9 mouse cellular contexts compared by ENCODE assay signal in genomic region chr2:32627266-32628043, GRCm38 (mm10). TPM values are rescaled to one million over a fixed set of nuclear protein-coding genes. Genes with fewer than 3 reads are reported as not detected.
A peak's percentile ranks its signal among the peaks of the same experiment; 100 is the strongest.
DNase-seq lines count a peak whose midpoint lies in the region; ATAC-seq and TF ChIP-seq lines count a peak whose summit lies in the region.
"Had no signal": no experiment of that assay in that cellular context is flagged by ENCODE, and none has a peak within 500 bp of the region (broad histone marks: within the 10 kb centered on the region; RNA-seq: fewer than 3 reads in every experiment).

No protein-coding gene starts in this region.

- no peak for TF ChIP-seq CTCF in kidney, adult 2 months (conservative IDR thresholded peaks at IDR 0.05; ENCODE audit: insufficient read depth, insufficient read length, low read depth, low read length)

- H3K9ac ChIP-seq in intestine, embryonic 16.5 days (ENCODE audit: low read depth, low read length): peak overlapping the region; percentile 38; the same call in 1 of the 2 replicates

- no peaks in the 10 kb centered on the region for H3K27me3 ChIP-seq in kidney, adult 2 months (replicated peaks; ENCODE audit: control insufficient read depth, insufficient read depth, low read length)
- no peaks in the 10 kb centered on the region for H3K27me3 ChIP-seq in intestine, embryonic 16.5 days (replicated peaks; ENCODE audit: control insufficient read depth, insufficient read depth, low read length)

- no peaks in the 10 kb centered on the region for H3K4me1 ChIP-seq in kidney, adult 2 months (ENCODE audit: control insufficient read depth, insufficient read depth, low read length)
- peaks cover 42% of the 10 kb centered on the region for H3K4me1 ChIP-seq in intestine, embryonic 16.5 days (ENCODE audit: control insufficient read depth, insufficient read depth, low read length)

- TF ChIP-seq POLR2A in kidney, adult 2 months (IDR thresholded peaks at IDR 0.05; ENCODE audit: low read depth, low read length): no peak

- 68% methylated on average over 20 of the region's 20 CpGs for WGBS in kidney, adult 2 months
- WGBS in intestine, embryonic 16.5 days: 57% methylated on average over 20 of the region's 20 CpGs

- no peak overlapping the region for H3K4me3 ChIP-seq in kidney, adult 2 months (ENCODE audit: insufficient read depth, low read depth, low read length)
- H3K4me3 ChIP-seq in intestine, embryonic 16.5 days (ENCODE audit: low read length): no peak overlapping the region

- H3K9me3 ChIP-seq in intestine, embryonic 16.5 days (ENCODE audit: control insufficient read depth, low read length): no peaks in the 10 kb centered on the region

- ATAC-seq in intestine, embryonic 16.5 days: no peak
- ATAC-seq in activated CD4-positive, CD25-positive, alpha-beta regulatory T cell, adult 4 months: no peak

- DNase-seq in cerebellum, adult 9-11 months: peak; percentile 68
- no peak for DNase-seq in cerebellum, adult 11 months
- no peak for DNase-seq in kidney, adult 2 months
- no peak for DNase-seq in kidney, postnatal 14 days
- DNase-seq in ES-CJ7 (ENCODE audit: low read depth, low spot score): peak; percentile 67
- DNase-seq in thymus, postnatal 36 days: no peak
- DNase-seq: cerebellum, adult 18-20 months had no signal

- peak overlapping the region; percentile 79 for H3K27ac ChIP-seq in kidney, adult 2 months (ENCODE audit: insufficient read depth, low read depth, low read length)
- H3K27ac ChIP-seq in intestine, embryonic 16.5 days (ENCODE audit: low read length): no peak overlapping the region

- H3K36me3 ChIP-seq in kidney, adult 2 months (ENCODE audit: control insufficient read depth, insufficient read depth, low read length): no peaks in the 10 kb centered on the region
- no peaks in the 10 kb centered on the region for H3K36me3 ChIP-seq in intestine, embryonic 16.5 days (ENCODE audit: control insufficient read depth, insufficient read depth, low read length)

- no peak overlapping the region for H3K4me2 ChIP-seq in intestine, embryonic 16.5 days (ENCODE audit: low read depth, low read length)

RNA-seq across cellular contexts. Expression of gene Ak1, which starts 5.9 kb away (rescaled TPM):
- polyA plus RNA-seq in kidney, adult 2 months (2012; rRNA removed): 31.6 and 47.4 TPM in 2 replicates
- polyA plus RNA-seq in intestine, embryonic 16.5 days (2015; fragmentation: Nextera tagmentation; extraction: Ambion mirVana): 15.3 and 18.6 TPM in 2 replicates
- under 1 TPM; 0.16 to 0.48 TPM for polyA plus RNA-seq in activated CD4-positive, CD25-positive, alpha-beta regulatory T cell, adult 4 months (2017; shearing (Covaris generic))

RNA-seq across cellular contexts. Expression of gene Eng, which starts 18.9 kb away (rescaled TPM):
- polyA plus RNA-seq in kidney, adult 2 months (2012; rRNA removed): 228 and 289 TPM in 2 replicates
- polyA plus RNA-seq in intestine, embryonic 16.5 days (2015; fragmentation: Nextera tagmentation; extraction: Ambion mirVana): 66.8 and 70.3 TPM in 2 replicates
- not detected for polyA plus RNA-seq in activated CD4-positive, CD25-positive, alpha-beta regulatory T cell, adult 4 months (2017; shearing (Covaris generic))

RNA-seq across cellular contexts. Expression of gene St6galnac6, which starts 27.9 kb away (rescaled TPM):
- 21.1 and 23.6 TPM in 2 replicates for polyA plus RNA-seq in kidney, adult 2 months (2012; rRNA removed)
- 12.3 and 15.2 TPM in 2 replicates for polyA plus RNA-seq in intestine, embryonic 16.5 days (2015; fragmentation: Nextera tagmentation; extraction: Ambion mirVana)
- 1 to 10 TPM; 2.5 to 3.4 TPM for polyA plus RNA-seq in activated CD4-positive, CD25-positive, alpha-beta regulatory T cell, adult 4 months (2017; shearing (Covaris generic))

RNA-seq across cellular contexts. Expression of gene St6galnac4, which starts 40.6 kb away (rescaled TPM):
- 7.0 and 7.2 TPM in 2 replicates for polyA plus RNA-seq in kidney, adult 2 months (2012; rRNA removed)
- 14.7 and 16.5 TPM in 2 replicates for polyA plus RNA-seq in intestine, embryonic 16.5 days (2015; fragmentation: Nextera tagmentation; extraction: Ambion mirVana)
- 10 to 100 TPM; 30.7 to 39.8 TPM for polyA plus RNA-seq in activated CD4-positive, CD25-positive, alpha-beta regulatory T cell, adult 4 months (2017; shearing (Covaris generic))

RNA-seq across cellular contexts. Expression of gene 9430097D07Rik, which starts 52.0 kb away (rescaled TPM):
- polyA plus RNA-seq in kidney, adult 2 months (2012; rRNA removed): not detected in 2 replicates
- not detected in 2 replicates for polyA plus RNA-seq in intestine, embryonic 16.5 days (2015; fragmentation: Nextera tagmentation; extraction: Ambion mirVana)
- polyA plus RNA-seq in activated CD4-positive, CD25-positive, alpha-beta regulatory T cell, adult 4 months (2017; shearing (Covaris generic)): not detected

Comparison
In these comparisons a context has a peak if more than half of its experiments do, and no peak if none do; other contexts are left out.
1. DNase-seq: peak in cerebellum, adult 9-11 months (single experiment) and ES-CJ7 (single experiment); none in cerebellum, adult 11 months (single experiment), kidney, adult 2 months (single experiment), kidney, postnatal 14 days (single experiment) and thymus, postnatal 36 days (0 of 2).
2. RNA of gene Ak1, which starts 5.9 kb away (polyA plus RNA-seq): 31.6 to 47.4 TPM in kidney, adult 2 months and 15.3 to 18.6 TPM in intestine, embryonic 16.5 days; 0.16 to 0.48 TPM in activated CD4-positive, CD25-positive, alpha-beta regulatory T cell, adult 4 months; every median in the first group is over 10 times any median in the second.
3. RNA of gene Eng, which starts 18.9 kb away (polyA plus RNA-seq): 228 to 289 TPM in kidney, adult 2 months and 66.8 to 70.3 TPM in intestine, embryonic 16.5 days; not detected in activated CD4-positive, CD25-positive, alpha-beta regulatory T cell, adult 4 months; every median in the first group is over 10 times any median in the second.